Mouse (Mus musculus) ES-E14 (cell line): ENCODE measurements at regions not wholly inside any gene's neighbourhood (a gene's known extent, or its start where the extent isn't known, plus 50 kb on each side); places are given as distances from the start of the nearest gene placed in this dataset.

ENCODE experiments used
- DNase-seq: peaks from one replicate; pipeline ENCODE4 v3.0.0-alpha.2; 2013; ENCODE audit warnings: low read depth, low spot score
- H3K27ac ChIP-seq: 2 replicates; pipeline ENCODE4 v1.5.1; 2012; ENCODE audit warnings: low read depth, mild to moderate bottlenecking, low read length, moderate library complexity, mixed read lengths; ENCODE audit not compliant: poor library complexity, insufficient read depth, severe bottlenecking
- H3K36me3 ChIP-seq: 2 replicates; pipeline ENCODE4 v1.6.1; 2012; ENCODE audit warnings: mild to moderate bottlenecking, low read length, moderate library complexity, mixed read lengths; ENCODE audit not compliant: control insufficient read depth, poor library complexity, insufficient read depth, severe bottlenecking
- H3K4me1 ChIP-seq, 2 experiments: fragments of 150-350 bp in 1 of 2; sonication (generic) in 1 of 2; 2 replicates each; pipeline ENCODE4 v1.6.1; 2012; ENCODE audit warnings: low read length in 2 of 2, mild to moderate bottlenecking in 1 of 2, mixed read lengths in 1 of 2; ENCODE audit not compliant: control insufficient read depth in 2 of 2, insufficient read depth in 2 of 2, poor library complexity in 1 of 2
- H3K4me3 ChIP-seq, 2 experiments: fragments of 150-350 bp in 1 of 2; sonication (generic) in 1 of 2; 2 replicates each; pipeline ENCODE4 v1.5.1; 2012; ENCODE audit warnings: low read length in 2 of 2, low read depth in 1 of 2, mild to moderate bottlenecking in 1 of 2, mixed read lengths in 1 of 2; ENCODE audit not compliant: insufficient read depth in 1 of 2, poor library complexity in 1 of 2, severe bottlenecking in 1 of 2
- H3K9ac ChIP-seq: 2 replicates; pipeline ENCODE4 v1.6.1; 2012; ENCODE audit warnings: low read depth, mild to moderate bottlenecking, low read length, mixed read lengths; ENCODE audit not compliant: poor library complexity, insufficient read depth, severe bottlenecking
- H3K9me3 ChIP-seq: fragments of 150-350 bp; sonication (generic); 2 replicates; pipeline ENCODE4 v1.6.1; 2012; ENCODE audit warnings: low read depth, mild to moderate bottlenecking, low read length; ENCODE audit not compliant: control insufficient read depth, insufficient read depth
- CHD2 ChIP-seq: IDR thresholded peaks from 2 replicates; pipeline ENCODE4 v1.6.1; 2014; ENCODE audit warnings: mild to moderate bottlenecking, low read depth, low read length, inconsistent platforms
- HCFC1 ChIP-seq: IDR thresholded peaks from 2 replicates; pipeline ENCODE4 v1.6.1; 2012; ENCODE audit warnings: low read length, inconsistent platforms, borderline replicate concordance; ENCODE audit not compliant: insufficient read depth
- MAFK ChIP-seq: IDR thresholded peaks from 2 replicates; pipeline ENCODE4 v1.6.1; 2014; ENCODE audit warnings: mild to moderate bottlenecking, low read depth, low read length, inconsistent platforms; ENCODE audit not compliant: insufficient read depth
- ZC3H11A ChIP-seq: IDR thresholded peaks from 2 replicates; pipeline ENCODE4 v1.6.1; 2012; ENCODE audit warnings: low read depth, mild to moderate bottlenecking, inconsistent platforms, low read length, borderline replicate concordance
- ZNF384 ChIP-seq: IDR thresholded peaks from 2 replicates; pipeline ENCODE4 v1.6.1; 2012; ENCODE audit warnings: low read depth, low read length, inconsistent platforms
- in situ Hi-C, 2 experiments: fragments of 600-800 bp; cut with MboI; formaldehyde crosslinking; loops; one replicate each; pipeline ENCODE4 v1.15.1; 2025; ENCODE audit warnings: low sequenced_read_pairs in 2 of 2, inconsistent platforms in 1 of 2; ENCODE audit not compliant: unreplicated experiment in 2 of 2

DNA sequence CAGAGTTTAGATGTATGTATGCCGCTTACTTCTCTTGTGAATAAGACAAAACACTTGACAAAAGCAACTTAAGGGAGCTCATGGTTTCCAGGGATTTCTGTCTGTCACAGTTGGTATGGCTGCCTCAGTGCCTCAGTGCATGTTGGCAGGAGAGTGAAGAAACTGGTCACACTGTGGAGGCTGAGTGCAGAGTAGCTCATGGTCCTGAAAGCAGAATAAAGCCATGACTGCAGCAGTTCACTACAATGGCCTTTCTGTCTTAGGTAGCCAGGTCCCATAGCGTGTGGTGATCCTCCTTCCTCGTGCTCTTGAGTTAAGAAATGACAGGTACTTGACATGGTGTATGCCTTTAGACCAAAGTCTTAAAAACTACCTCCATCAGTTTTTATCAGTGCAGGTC is 178.0 kb upstream of the Marcks start:
- in situ Hi-C loops = no loop called here
- H3K9ac ChIP-seq = no peak overlapping the region
- H3K36me3 ChIP-seq = no peaks in the 10 kb centered on the region
- H3K9me3 ChIP-seq = no peaks in the 10 kb centered on the region
- TF ChIP-seq MAFK (no peak), HCFC1 (no peak), CHD2 (no peak), ZC3H11A (no peak), ZNF384 (no peak)
- no peak for DNase-seq
- H3K4me1 ChIP-seq = no peaks in the 10 kb centered on the region
- H3K4me3 ChIP-seq = no peak overlapping the region
- no peak overlapping the region for H3K27ac ChIP-seq

DNA sequence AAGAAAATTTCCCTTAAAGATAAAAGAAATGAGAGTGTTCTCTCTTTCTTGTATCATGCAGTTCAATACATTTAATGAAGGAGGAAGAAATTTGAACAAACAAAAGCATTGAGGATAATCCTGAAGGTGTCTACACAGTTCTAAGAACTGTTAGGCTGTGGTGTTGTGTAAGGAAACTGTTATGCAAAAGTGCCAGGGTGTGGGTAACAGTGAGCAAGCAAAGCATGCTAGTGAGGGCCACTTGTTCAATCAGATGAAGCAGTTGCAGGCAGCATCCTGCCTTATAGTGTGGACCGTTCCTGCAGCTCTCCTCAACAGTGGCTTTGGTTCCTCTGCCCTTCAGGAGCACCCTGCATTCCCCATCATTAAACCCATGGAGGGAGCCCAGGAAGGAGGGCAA is 177.1 kb upstream of the Marcks start:
- TF ChIP-seq ZNF384 (no peak), CHD2 (no peak), MAFK (no peak), ZC3H11A (no peak), HCFC1 (no peak)
- H3K9ac ChIP-seq = no peak overlapping the region

DNA sequence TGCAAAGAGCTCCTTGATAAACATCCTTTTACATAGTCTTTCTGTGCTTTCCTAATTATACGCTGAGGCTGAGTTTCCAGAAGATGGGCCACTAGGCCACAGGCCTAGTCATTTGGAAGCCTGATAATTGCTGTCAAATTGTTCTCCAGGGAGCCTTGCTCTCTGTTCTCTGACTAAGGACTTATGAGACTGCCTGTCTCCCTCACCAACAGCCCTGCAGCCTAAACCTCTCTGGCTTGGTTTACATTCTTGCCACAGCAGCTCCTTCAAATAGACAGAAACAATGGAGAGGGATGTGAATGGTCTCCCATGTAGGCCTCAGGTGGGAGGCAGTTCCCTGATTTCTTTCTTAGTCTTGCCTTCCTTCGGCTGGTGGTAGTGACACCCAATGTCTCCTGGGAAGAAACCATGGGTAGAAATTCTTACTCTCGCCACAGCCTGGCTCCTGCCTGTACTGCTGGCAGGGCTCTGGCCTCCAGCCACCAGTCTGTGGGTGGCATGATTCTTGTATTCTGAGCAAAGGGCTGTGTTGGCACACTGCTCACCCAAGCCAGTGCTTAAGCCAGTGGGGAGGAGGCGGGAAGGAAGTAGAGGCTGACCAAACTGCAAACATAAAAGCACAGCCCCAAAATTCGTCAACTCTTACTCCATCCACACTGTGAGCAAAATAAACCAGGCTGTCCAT is 176.2 kb upstream of the Marcks start:
- no peak for DNase-seq
- no peak overlapping the region for H3K9ac ChIP-seq
- no peaks in the 10 kb centered on the region for H3K9me3 ChIP-seq
- no peak overlapping the region for H3K27ac ChIP-seq
- no peaks in the 10 kb centered on the region for H3K4me1 ChIP-seq
- H3K36me3 ChIP-seq = no peaks in the 10 kb centered on the region
- H3K4me3 ChIP-seq = no peak overlapping the region
- in situ Hi-C loops = no loop called here
- TF ChIP-seq CHD2 (no peak), ZC3H11A (no peak), ZNF384 (no peak), MAFK (no peak), HCFC1 (no peak)

More for the DNA sequence above, 177.1 kb upstream of the Marcks start:
- H3K4me1 ChIP-seq = no peaks in the 10 kb centered on the region
- H3K27ac ChIP-seq = no peak overlapping the region
- no peaks in the 10 kb centered on the region for H3K36me3 ChIP-seq
- DNase-seq = no peak
- in situ Hi-C loops = no loop called here
- no peak overlapping the region for H3K4me3 ChIP-seq
- no peaks in the 10 kb centered on the region for H3K9me3 ChIP-seq

DNA sequence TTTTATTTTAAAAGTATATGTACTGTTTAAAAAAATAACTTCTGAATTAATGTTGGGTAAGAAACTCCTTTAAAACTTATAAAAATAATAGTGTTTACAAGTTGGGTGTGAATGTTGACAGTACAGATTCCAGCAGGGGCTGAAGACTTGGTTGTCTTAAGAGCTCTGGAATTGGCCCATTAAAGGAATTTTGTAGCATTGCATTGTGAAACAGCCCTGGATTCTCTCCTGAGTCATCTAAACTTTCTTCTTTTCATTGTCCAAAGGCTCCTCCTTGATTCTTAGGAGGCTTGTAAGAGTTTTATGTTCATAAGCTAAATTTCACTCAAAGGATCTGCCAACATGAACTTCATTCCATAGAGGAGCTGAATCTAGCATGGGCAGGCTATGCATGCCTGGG is 174.7 kb upstream of the Marcks start:
- Histone ChIP-seq H3K27ac (no peak overlapping the region), H3K9me3 (no peaks in the 10 kb centered on the region), H3K4me1 (no peaks in the 10 kb centered on the region), H3K9ac (no peak overlapping the region), H3K36me3 (no peaks in the 10 kb centered on the region), H3K4me3 (no peak overlapping the region)
- no peak for DNase-seq
- TF ChIP-seq ZNF384 (no peak), ZC3H11A (no peak), HCFC1 (no peak), MAFK (no peak), CHD2 (no peak)
- in situ Hi-C loops = no loop called here

DNA sequence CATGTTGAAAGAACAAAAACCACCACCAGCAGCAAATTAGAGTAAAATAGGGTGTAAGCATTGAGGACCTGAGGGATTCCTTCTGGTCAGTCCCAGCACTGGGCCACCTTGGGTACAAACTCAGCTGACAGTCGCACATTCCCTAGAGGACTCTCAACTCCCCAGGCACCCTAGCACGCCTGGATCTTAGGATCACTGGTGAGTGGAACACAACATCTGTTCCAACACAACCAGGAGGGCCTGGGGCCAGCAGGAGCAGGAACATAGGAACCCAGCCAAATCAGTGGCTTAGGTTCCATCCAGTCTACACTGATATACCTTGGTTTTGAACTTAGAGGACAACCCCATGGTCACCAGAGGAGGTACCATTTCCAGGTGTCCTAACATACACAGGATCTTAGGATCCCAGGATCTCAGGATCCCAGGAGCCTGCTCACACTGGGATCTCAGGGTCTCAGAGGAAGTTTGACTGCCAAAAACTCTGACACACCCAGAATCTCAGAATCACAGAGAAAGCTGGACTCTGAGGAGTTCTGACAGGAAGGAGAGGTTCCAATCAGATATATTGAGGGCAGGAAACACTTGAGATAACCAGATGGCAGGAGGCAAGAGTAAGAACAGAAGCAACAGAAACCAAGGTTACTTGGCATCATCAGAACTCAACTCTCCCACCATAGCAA is 171.7 kb upstream of the Marcks start:
- Histone ChIP-seq H3K9ac (no peak overlapping the region), H3K36me3 (no peaks in the 10 kb centered on the region), H3K4me3 (no peak overlapping the region), H3K4me1 (no peaks in the 10 kb centered on the region), H3K27ac (no peak overlapping the region), H3K9me3 (no peaks in the 10 kb centered on the region)
- in situ Hi-C loops = no loop called here
- no peak for DNase-seq
- TF ChIP-seq CHD2 (no peak), ZNF384 (no peak), ZC3H11A (no peak), MAFK (no peak), HCFC1 (no peak)
